Mouse (Mus musculus): ENCODE measurements around the gene Ptpn1. TPM values are rescaled to one million over a fixed set of nuclear protein-coding genes. Genes with fewer than 3 reads are reported as not detected.

Gene Ptpn1
- polyA plus RNA-seq (2017; shearing (Covaris generic)), result 100 to 1,000 TPM; 153 to 173 TPM

DNA sequence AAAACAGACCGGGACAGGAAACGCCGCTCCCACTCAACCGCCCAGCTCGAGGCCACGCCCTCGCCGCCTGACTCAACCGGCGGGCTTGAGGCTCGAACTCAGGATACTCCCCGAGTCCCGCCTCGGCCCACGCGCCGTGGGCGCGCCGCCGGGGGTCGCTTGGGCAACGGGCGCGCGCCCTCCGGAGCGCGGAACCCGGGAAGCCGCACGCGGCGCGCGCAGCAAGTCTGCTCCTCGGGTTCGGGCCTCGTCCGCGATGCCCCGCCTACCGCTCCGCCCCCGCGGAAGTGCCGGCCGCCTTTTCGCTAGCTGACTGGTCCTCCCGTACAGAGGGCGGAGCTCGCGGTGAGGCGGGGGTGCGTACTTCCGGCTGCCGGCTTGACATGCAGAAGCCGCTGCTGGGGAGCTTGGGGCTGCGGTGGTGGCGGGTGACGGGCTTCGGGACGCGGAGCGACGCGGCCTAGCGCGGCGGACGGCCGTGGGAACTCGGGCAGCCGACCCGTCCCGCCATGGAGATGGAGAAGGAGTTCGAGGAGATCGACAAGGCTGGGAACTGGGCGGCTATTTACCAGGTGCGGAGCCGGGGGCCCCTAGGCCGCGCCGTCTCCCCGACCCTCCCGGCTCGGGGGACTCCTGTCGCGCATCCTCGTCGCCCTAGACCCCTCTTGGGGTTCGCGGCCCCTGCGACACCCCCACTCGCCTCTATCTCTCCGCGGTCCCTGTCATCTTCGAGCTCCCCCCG is at the start of gene Ptpn1:
Gene Ptpn1, plus strand, starts transcription at position 73 of the 742 bp plus-strand sequence.

DNA sequence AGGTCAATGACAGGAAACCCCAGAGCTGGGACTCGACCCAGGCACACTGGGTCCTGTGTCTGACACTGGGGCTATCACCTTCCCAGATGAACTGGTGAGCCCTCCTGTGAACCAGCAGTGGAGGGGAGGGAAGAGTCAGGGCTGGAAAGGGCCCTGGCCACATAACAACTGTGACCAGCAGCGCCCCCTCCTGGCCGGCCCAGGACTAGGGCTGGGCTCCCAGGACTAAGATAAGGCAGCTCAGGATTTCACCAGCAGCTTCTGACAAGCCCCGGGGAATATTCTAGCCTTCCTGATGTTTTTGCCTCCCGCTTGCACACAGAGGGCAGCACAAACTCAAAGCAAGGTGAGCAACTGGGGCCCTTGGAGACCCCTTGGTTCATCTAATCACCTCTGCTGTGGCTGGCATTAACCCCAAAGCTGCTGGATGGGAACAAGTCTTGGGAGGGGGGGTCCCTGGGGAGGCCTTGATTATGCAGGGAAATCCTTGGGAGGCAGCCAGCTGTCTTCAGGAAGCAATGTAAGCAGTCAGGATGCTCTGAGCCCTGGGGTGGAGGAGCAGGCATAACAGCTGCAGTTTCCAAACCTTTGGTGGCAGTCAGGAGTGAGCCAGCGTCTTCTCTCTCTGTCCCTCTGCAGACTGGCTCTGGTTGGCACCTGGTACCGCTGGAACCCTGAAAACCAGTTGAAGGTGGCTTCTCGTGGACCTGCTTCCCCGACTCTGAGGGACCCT is 78.2 kb downstream of the Ptpn1 start, which contains the start of gene Ripor3:
Gene Ripor3, minus strand, starts transcription at position 683 of the 733 bp plus-strand sequence.

Other genes starting within 250 kb of the Ptpn1 start
- 10 to 100 TPM; 51.3 to 69.3 TPM for gene Cebpb, start 243.1 kb upstream of the Ptpn1 start, polyA plus RNA-seq (2017; shearing (Covaris generic))
- 100 to 1,000 TPM in 1 of 2 experiments, 10 to 100 TPM in 1; 83.2 to 124 TPM for gene Tmem189, start 242.2 kb upstream of the Ptpn1 start, polyA plus RNA-seq (2017; shearing (Covaris generic))
- gene Ripor3, start 78.6 kb downstream of the Ptpn1 start, polyA plus RNA-seq (2017; shearing (Covaris generic)), result under 1 TPM; 0.32 to 0.35 TPM
- 1 to 10 TPM; 4.5 to 7.6 TPM for gene Pard6b, start 148.9 kb downstream of the Ptpn1 start, polyA plus RNA-seq (2017; shearing (Covaris generic))